In the genomic region with DNA sequence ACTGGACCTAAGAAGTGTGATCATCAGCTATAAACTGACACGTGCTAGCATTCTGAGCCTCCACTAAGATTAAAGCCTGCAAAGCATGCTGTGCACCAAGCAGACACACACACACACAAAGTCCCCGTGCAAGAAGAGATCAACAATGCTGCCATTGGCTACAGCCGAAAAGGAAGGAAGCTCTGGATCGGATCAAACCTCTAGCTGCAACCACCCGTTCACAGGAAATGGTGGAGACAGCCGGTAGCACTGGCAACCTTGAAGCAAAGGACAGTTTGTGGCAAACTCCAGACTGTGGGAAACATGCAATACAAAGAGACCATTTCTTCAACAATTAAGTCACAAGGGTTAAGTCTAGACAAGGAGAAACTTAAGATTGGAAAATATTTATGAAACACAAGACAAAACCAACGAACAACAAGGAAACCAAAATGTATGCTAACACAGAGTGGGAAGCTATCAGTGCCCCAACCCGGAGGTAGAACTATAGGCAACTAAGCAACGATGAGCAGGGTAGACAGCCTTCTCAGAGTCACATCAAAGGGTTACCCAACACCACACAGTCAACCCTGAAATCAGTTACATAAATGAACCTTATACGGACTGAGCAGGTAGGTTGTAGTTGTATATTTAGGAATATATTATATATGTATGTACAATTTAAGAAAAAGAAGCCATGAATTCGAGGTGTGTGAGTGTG, we compare ENCODE assay signal across 15 mouse cellular contexts. TPM values are rescaled to one million over a fixed set of nuclear protein-coding genes. Genes with fewer than 3 reads are reported as not detected.
DNase-seq lines count a peak whose midpoint lies in the region; ATAC-seq and TF ChIP-seq lines count a peak whose summit lies in the region.
"Had no signal": no experiment of that assay in that cellular context is flagged by ENCODE, and none has a peak within 500 bp of the region (broad histone marks: within the 10 kb centered on the region; RNA-seq: fewer than 3 reads in every experiment).

No protein-coding gene starts in this region.

- no peaks in the 10 kb centered on the region for H3K4me1 ChIP-seq in heart, postnatal 0 days (ENCODE audit: control insufficient read depth, insufficient read depth)
- H3K4me1 ChIP-seq in liver, postnatal 0 days (ENCODE audit: insufficient read depth) = no peaks in the 10 kb centered on the region; the same call in 1 of the 2 replicates
- H3K4me1 ChIP-seq in hindbrain, postnatal 0 days (ENCODE audit: insufficient read depth, low read length) = no peaks in the 10 kb centered on the region

- H3K36me3 ChIP-seq in heart, postnatal 0 days (replicated peaks; ENCODE audit: control insufficient read depth, insufficient read depth, low read length) = no peaks in the 10 kb centered on the region
- H3K36me3 ChIP-seq in liver, postnatal 0 days (replicated peaks; ENCODE audit: insufficient read depth, low read length) = no peaks in the 10 kb centered on the region
- no peaks in the 10 kb centered on the region for H3K36me3 ChIP-seq in hindbrain, postnatal 0 days (ENCODE audit: insufficient read depth, low read length)
- H3K36me3 ChIP-seq: embryonic facial prominence, embryonic 12.5 days had no signal

- no peak overlapping the region for H3K9ac ChIP-seq in heart, postnatal 0 days (replicated peaks; ENCODE audit: low read depth, low read length)
- no peak overlapping the region for H3K9ac ChIP-seq in liver, postnatal 0 days (replicated peaks)
- H3K9ac ChIP-seq in hindbrain, postnatal 0 days (replicated peaks; ENCODE audit: low read length) = no peak overlapping the region
- H3K9ac ChIP-seq: embryonic facial prominence, embryonic 12.5 days; hindbrain, embryonic 14.5 days had no signal

- H3K27me3 ChIP-seq in heart, postnatal 0 days (ENCODE audit: control insufficient read depth, insufficient read depth, low read length) = no peaks in the 10 kb centered on the region
- H3K27me3 ChIP-seq in liver, postnatal 0 days (ENCODE audit: insufficient read depth, low read length) = no peaks in the 10 kb centered on the region
- no peaks in the 10 kb centered on the region for H3K27me3 ChIP-seq in hindbrain, postnatal 0 days (ENCODE audit: insufficient read depth, low read length)
- H3K27me3 ChIP-seq: embryonic facial prominence, embryonic 12.5 days; Patski had no signal

- DNase-seq in heart, postnatal 0 days (ENCODE audit: low spot score) = no peak
- DNase-seq in heart, postnatal 4 days = no peak
- peak; percentile 21 for DNase-seq in liver, postnatal 0 days
- peak; percentile 59 to 64 for DNase-seq in thymus, postnatal 10 days (ENCODE audit: low spot score in 2 of 2)
- no peak for DNase-seq in right cerebral cortex, postnatal 4 days
- no peak for DNase-seq in hindbrain, postnatal 0 days (ENCODE audit: low spot score)
- no peak for DNase-seq in frontal cortex, postnatal 10 days (ENCODE audit: low spot score in 2 of 2)
- DNase-seq: cerebellum, adult 8-10 months; kidney, postnatal 10 days had no signal

- H3K4me3 ChIP-seq in heart, postnatal 0 days (ENCODE audit: low read depth, low read length) = no peak overlapping the region
- no peak overlapping the region for H3K4me3 ChIP-seq in liver, postnatal 0 days (ENCODE audit: low read depth, low read length)
- H3K4me3 ChIP-seq in hindbrain, postnatal 0 days (ENCODE audit: low read length) = no peak overlapping the region
- H3K4me3 ChIP-seq: embryonic facial prominence, embryonic 12.5 days had no signal

- WGBS in heart, postnatal 0 days = 61% methylated on average over 11 of the region's 11 CpGs
- WGBS in liver, postnatal 0 days (ENCODE audit: insufficient replicate concordance) = 31% methylated on average over 11 of the region's 11 CpGs
- 84% methylated on average over 11 of the region's 11 CpGs for WGBS in hindbrain, postnatal 0 days

- no peak; the same call in 1 of the 2 replicates for ATAC-seq in heart, postnatal 0 days (ENCODE audit: insufficient read depth, low read depth)
- peak; percentile 94 for ATAC-seq in activated CD4-positive, CD25-positive, alpha-beta regulatory T cell, adult 4 months
- ATAC-seq in liver, postnatal 0 days = peak; percentile 33; the same call in 1 of the 2 replicates
- no peak for ATAC-seq in hindbrain, postnatal 0 days
- ATAC-seq: forebrain, embryonic 16.5 days; midbrain, embryonic 16.5 days; Patski had no signal

- H3K9me3 ChIP-seq in heart, postnatal 0 days (replicated peaks; ENCODE audit: control insufficient read depth, low read length) = no peaks in the 10 kb centered on the region
- H3K9me3 ChIP-seq in liver, postnatal 0 days (ENCODE audit: low read length) = no peaks in the 10 kb centered on the region
- no peaks in the 10 kb centered on the region for H3K9me3 ChIP-seq in hindbrain, postnatal 0 days (ENCODE audit: low read length)
- H3K9me3 ChIP-seq: embryonic facial prominence, embryonic 12.5 days had no signal

- peak overlapping the region; percentile 30; the same call in 1 of the 2 replicates for H3K27ac ChIP-seq in heart, postnatal 0 days (ENCODE audit: low read depth)
- H3K27ac ChIP-seq in liver, postnatal 0 days (ENCODE audit: low read depth) = peak overlapping the region; percentile 44; the same call in 1 of the 2 replicates
- H3K27ac ChIP-seq in hindbrain, postnatal 0 days = no peak overlapping the region
- H3K27ac ChIP-seq: embryonic facial prominence, embryonic 12.5 days; hindbrain, embryonic 14.5 days had no signal

- no peak for TF ChIP-seq CTCF in heart, postnatal 0 days (IDR thresholded peaks at IDR 0.05; ENCODE audit: low read depth)
- no peak for TF ChIP-seq CTCF in liver, postnatal 0 days (IDR thresholded peaks at IDR 0.05; ENCODE audit: low read depth)
- no peak for TF ChIP-seq CTCF in hindbrain, postnatal 0 days (IDR thresholded peaks at IDR 0.05; ENCODE audit: low read depth)

- no peak overlapping the region for H3K4me2 ChIP-seq in heart, postnatal 0 days (ENCODE audit: low read depth, low read length)
- H3K4me2 ChIP-seq in liver, postnatal 0 days (ENCODE audit: low read depth, low read length) = peak overlapping the region; percentile 33
- H3K4me2 ChIP-seq in hindbrain, postnatal 0 days (ENCODE audit: low read depth, low read length) = no peak overlapping the region
- H3K4me2 ChIP-seq: embryonic facial prominence, embryonic 12.5 days; hindbrain, embryonic 14.5 days had no signal

- no peak for TF ChIP-seq EP300 in heart, postnatal 0 days (IDR thresholded peaks at IDR 0.05; ENCODE audit: low read depth)
- TF ChIP-seq EP300 in liver, postnatal 0 days (IDR thresholded peaks at IDR 0.05; ENCODE audit: low read depth) = no peak

RNA-seq across cellular contexts. Expression of gene Rpl5, which starts 26.4 kb away (rescaled TPM):
- total RNA-seq in heart, postnatal 0 days (2014; rRNA removed; ENCODE audit: low replicate concordance) = 201 and 233 TPM in 2 replicates
- polyA plus RNA-seq in heart, postnatal 0 days (2015; fragmentation: Nextera tagmentation; extraction: Ambion mirVana) = 22.1 and 26.8 TPM in 2 replicates
- 10 to 100 TPM; 65.4 to 65.5 TPM for total RNA-seq in heart, postnatal 4 days (2021)
- polyA plus RNA-seq in activated CD4-positive, CD25-positive, alpha-beta regulatory T cell, adult 4 months (2017; shearing (Covaris generic)) = 10 to 100 TPM; 71.9 to 81.2 TPM
- polyA plus RNA-seq in liver, postnatal 0 days (2015; fragmentation: Nextera tagmentation; extraction: Ambion mirVana) = 20.2 TPM in 2 replicates
- total RNA-seq in hindbrain, postnatal 0 days (2014; rRNA removed) = 78.0 and 106 TPM in 2 replicates
- 51.7 and 57.8 TPM in 2 replicates for polyA plus RNA-seq in hindbrain, postnatal 0 days (2015; fragmentation: Nextera tagmentation; extraction: Ambion mirVana)

RNA-seq across cellular contexts. Expression of gene Evi5, which starts 51.8 kb away (rescaled TPM):
- total RNA-seq in heart, postnatal 0 days (2014; rRNA removed; ENCODE audit: low replicate concordance) = 55.9 and 66.6 TPM in 2 replicates
- polyA plus RNA-seq in heart, postnatal 0 days (2015; fragmentation: Nextera tagmentation; extraction: Ambion mirVana) = 35.8 and 38.4 TPM in 2 replicates
- total RNA-seq in heart, postnatal 4 days (2021) = 10 to 100 TPM; 42.9 to 48.2 TPM
- 1 to 10 TPM in 1 of 2 experiments, not detected in 1; 1.1 TPM for polyA plus RNA-seq in activated CD4-positive, CD25-positive, alpha-beta regulatory T cell, adult 4 months (2017; shearing (Covaris generic))
- polyA plus RNA-seq in liver, postnatal 0 days (2015; fragmentation: Nextera tagmentation; extraction: Ambion mirVana) = 68.4 and 73.5 TPM in 2 replicates
- 56.0 and 57.7 TPM in 2 replicates for total RNA-seq in hindbrain, postnatal 0 days (2014; rRNA removed)
- polyA plus RNA-seq in hindbrain, postnatal 0 days (2015; fragmentation: Nextera tagmentation; extraction: Ambion mirVana) = 60.1 and 66.3 TPM in 2 replicates

Comparison
In these comparisons a context has a peak if more than half of its experiments do, and no peak if none do; other contexts are left out.
1. ATAC-seq: peak in activated CD4-positive, CD25-positive, alpha-beta regulatory T cell, adult 4 months (single experiment) and liver, postnatal 0 days (single experiment); none in heart, postnatal 0 days (single experiment) and hindbrain, postnatal 0 days (single experiment).
2. DNase-seq: peak in liver, postnatal 0 days (single experiment) and thymus, postnatal 10 days (2 of 2); none in heart, postnatal 0 days (single experiment), heart, postnatal 4 days (single experiment), right cerebral cortex, postnatal 4 days (single experiment), hindbrain, postnatal 0 days (single experiment) and frontal cortex, postnatal 10 days (0 of 2).
3. RNA of gene Evi5, which starts 51.8 kb away (polyA plus RNA-seq): 68.4 to 73.5 TPM in liver, postnatal 0 days, 60.1 to 66.3 TPM in hindbrain, postnatal 0 days and 35.8 to 38.4 TPM in heart, postnatal 0 days; 1.1 TPM in activated CD4-positive, CD25-positive, alpha-beta regulatory T cell, adult 4 months; every median in the first group is over 10 times any median in the second.